Mouse (Mus musculus): ENCODE measurements around the gene 1600002K03Rik.
"Not testable (repeated sequence)": the region's sequence is repeated elsewhere in the genome, so short reads cannot be mapped to it uniquely, and the experiment has no call there.

1600002K03Rik gene

DNA sequence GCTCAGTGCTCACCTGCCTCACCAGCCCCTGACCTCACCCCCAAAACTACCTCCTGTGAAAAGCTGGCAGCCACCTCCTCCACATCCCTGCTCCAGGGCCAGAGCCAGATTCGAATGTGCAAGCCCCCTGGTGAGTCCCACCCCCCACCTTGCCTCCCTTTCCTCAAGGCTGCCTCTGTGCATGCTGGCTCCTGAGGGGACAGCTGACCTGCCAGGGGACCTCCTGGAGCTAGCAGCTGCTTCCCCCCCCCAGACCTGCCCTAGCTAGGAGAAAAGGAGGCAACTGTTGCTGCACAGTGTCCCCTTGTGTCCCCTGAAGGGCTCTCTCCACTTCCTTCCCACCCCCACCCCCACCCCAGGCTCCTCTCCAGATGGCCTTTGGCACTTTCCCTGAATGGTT, 17.5 kb upstream of the 1600002K03Rik start:
- no peak for DNase-seq

DNA sequence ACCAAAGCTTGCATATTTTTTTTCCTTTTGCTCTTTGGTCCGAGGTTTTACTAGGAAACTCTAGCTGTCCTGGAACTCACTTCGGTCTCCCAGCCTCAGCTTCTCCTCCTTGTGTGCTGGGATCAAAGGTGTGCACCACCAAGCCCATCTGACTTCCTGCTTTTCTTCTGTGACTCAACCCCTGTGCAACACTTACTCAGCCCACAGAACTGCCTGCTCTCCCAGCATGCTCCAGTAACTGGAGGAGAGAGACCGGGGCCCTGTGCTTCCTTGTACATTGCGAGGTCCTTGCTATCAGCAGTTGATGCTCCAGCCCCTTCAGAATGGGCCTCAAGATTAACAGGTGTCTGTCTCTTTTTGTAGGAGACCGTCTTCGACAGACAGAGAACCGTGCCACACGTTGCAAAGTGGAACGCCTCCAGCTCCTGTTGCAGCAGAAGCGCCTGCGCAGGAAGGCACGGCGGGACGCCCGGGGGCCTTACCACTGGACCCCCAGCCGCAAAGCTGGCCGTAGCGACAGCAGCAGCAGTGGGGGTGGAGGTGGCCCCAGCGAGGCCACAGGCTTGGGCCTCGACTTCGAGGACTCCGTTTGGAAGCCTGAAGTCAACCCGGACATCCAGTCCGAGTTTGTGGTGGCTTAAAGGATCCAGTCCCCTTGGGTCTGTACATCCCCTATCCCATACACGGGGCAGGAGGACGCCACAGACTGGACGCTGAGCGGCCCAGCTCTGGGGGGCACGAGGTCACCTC, 16.6 kb upstream of the 1600002K03Rik start:
- no peak for DNase-seq

DNA sequence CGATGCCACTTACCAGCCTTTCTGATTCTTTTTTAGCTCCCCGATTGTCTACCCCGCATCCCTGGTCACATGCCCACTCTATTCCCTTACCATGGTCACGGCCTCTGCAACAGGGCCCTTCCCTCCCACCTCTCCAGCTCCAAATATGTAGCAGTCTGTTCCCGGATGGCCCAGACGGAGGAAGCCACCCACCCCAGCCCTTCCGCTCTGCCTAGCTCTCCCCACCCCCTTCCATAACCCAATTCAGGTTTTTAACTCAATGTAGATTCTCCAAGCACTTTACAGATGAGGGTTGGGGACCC, 16.0 kb upstream of the 1600002K03Rik start:
- DNase-seq: no peak

DNA sequence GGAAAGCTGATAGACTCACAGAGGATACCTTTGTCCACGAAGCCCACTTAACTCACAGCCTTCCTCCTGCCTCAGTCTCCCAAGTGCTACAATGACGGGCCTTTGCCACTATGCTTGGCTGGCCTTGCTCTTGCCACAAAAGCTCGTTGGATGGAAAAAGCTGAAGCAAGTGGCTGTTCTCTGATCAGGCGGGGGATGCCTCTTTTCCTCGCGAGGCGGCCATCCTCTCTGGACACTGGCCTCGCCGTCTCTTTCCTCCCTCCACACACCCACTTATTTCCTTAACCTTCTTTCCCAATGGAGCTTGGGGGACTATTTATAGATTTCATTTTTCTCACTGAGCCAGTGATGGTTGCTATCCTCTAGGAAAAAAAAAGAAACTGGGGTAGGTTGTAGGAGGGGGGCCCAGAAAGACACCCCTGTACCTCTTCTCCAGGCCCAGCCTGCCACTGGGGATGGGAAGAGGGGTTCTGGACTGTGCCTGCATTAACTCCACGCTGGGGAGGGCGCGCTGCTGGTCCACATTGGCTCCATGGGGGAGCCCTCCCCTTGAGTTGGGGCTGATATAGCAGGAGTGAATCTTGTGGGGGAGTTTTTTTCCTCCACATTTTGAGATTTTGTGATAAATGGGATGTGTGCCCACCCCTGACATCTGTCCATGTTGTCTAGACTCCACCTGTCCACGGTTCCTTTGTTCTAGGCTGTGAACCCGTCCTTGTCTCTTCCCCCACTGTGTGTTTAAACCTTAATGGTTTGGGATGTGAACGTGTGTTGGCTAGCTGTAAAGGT, 15.4 kb upstream of the 1600002K03Rik start:
- DNase-seq: no peak

DNA sequence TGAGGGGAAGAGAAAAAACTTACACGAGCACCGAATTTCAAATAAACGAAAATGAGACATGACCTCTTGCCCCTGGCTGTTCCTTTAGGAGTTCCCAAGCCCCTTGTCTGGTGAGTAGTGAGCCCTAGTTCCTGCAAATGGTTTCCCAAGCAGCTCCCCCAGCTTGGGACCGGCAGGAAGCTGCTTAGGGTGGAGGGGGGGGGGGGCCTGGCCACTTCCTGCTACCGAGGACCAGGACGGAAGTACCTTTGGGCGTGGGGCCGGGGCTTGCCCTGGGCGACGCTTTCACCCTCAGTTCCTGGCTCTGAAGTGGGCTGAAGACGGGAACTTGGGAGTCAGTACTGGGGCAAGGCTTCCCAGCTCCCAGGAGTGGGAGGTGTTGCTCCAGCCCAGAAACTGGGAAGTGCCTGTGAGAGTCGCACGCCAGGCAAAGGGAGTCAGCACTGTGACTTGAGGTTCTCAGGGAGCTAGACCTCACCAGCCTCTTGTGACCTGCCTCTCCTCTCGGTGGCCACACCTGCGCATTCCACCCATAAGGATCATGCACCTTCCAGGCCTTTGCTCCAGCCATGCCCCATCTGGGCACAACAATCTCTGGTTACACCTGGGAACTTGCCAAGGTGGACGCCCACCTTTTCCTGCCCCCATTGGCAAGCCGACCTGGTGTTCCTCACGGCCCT, 14.3 kb upstream of the 1600002K03Rik start:
- peak; percentile 73 for DNase-seq

DNA sequence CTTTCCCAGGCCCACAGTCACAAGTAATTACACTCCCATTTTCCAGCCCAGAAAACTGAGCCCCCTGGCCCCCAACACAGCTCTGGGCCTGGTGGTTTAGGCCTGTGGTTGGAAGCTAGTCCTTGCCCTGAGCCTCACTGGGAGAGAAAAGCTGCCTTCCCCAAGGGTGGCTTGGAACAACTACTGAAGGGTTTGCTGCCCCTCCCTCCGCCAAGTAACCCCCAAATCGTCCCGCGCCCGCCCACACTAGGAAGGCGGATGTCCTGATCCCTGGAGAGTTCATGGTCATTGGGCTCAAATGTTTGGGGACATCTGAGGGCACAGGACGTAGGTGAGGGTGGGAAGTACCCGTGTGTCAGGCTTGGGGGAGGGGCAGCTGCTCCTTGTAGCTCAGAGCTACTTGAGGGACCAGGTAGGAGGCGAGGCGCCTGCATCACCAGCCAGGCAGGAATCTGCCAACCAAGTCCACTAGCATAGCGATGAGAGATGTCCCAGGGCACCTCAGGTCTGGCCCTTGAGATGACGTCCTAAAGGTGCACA, 13.7 kb upstream of the 1600002K03Rik start:
- DNase-seq: peak; percentile 84

DNA sequence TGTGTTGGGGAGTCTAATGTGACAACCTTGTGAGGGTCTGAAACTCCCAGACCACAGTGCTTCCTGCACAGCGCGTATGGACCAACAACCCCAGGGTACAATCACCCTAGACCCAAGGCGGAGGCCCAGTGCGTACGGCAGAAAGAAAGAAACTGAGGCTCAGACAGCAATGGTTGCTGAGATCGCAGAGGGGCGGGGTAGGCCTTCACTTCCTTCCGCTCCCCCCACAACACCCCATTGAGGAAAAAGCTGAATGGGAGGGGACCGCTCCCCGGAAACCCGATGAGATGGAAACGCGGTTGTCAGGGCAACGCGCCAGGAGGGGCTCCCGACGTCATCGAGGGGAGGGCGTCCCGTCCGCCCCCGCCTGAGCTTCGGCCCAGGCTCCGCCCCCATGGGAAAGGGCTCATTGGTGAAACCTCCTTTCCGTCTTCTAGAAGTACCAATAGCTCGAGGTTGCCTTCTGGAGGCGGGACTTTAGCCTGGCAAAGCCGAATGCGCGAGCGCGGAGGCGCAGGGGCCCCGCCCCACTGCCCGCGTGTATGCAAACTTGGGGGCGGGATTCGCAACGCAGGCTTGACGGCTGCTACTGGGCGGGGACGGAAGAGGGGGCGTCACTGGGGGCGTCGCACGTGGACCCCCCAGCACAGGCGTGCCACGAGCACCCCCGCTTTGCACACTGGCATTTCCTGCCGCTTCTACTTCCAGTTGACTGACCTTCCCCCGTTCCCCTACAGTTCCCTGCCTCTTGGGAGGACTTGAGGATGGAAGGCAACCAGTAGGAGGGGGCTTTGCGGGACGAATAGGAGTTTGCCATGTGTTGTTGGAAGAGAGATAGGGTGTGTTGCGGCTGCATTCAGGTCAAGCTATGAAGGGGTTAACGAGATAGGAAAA, 12.9 kb upstream of the 1600002K03Rik start:
- peak; percentile 99 for DNase-seq

DNA sequence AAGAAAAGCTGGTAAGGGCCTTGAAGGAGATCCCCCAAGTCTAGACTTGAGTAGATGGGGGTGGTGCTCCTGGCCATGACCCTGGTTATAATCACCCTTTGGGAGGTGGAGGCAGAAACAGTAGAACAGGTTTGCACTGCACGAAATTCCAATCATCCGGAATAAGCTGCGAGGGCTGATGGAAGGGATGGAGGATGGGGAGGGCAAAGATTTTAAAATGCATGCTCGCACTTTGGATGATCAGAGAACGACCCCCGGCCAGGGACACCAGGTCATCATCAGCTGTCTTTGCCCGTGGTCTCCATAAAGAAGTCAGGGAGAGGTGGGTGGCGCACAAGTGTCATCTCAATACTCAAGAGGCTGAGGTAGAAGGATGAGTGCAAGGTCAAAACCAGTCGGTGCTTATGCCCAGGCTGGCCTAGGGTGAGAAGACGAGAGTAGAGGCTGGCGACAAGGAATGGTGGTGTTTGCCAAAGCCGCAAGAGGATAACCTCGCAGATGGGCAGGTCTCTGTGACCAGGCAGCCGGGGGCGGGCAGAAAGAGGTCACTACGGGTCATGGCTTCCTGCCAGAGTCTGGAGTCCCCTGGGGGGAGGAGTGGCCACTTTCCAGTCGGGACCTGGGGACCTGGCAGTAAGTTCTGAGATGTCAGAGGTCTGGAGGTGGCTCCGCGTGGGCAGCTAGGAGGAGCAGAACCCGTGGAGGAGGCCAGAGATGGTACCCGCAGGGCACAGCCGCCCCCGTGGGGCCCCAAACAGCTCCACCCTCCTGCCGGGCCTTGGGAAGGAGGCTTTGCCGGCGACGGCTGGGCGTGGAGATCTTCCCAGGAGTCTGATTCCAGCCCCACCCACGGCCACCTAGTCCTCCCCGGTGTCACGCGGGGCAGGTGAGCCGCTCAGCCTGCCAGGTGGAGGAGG, 12.0 kb upstream of the 1600002K03Rik start:
- DNase-seq: peak; percentile 87

DNA sequence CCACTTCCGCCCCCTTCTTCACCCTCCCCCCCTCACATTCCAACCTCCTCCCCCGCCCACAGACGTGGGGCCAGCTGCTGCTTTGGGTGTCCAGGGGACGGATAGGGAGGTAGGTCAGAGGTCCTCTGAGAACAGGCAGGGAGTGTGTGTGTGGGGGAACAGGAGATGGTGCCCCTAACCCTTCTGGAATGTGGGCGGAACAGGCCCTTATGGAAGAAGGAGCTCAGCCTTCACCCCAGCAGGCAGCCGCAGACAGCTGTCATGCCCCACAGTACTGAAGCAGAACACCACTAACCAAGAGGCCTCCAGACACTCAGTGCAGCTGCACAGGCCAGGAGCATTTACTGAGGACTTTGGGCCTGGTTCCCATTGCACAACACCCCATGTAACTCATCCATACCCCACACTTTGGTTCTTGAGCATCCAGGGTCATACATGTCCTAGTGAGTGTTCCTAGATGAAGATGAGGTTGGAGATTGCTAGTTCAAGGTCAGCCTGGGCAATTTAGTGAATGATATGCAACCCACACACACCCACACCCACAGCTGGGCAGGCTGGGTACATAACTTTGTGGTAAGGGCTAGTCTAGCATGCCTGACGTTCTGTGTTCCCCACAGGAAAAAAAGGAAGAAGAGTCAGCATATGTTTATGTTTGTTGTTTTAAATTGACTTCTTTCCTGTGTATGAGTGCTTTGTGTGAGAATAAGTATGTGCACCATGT, 11.1 kb upstream of the 1600002K03Rik start:
- DNase-seq: no peak

DNA sequence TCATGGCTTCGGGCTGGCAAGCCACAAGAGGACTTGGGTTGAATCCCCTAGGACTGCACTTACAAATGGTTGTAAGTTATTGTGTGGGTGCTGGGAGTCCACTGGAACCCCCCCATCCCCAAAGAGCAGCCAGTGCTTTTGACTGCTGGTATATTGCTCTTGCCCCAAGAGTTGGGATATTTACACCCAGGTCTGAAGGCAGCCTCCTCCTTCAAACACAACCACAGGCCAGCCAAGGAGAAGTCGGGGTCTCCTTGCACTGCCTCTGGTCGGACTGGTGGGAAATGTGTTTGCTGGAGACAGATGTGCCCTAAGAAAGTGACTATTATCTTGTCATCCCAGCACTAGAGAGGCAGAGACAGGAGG, 10.5 kb upstream of the 1600002K03Rik start:
- no peak for DNase-seq

DNA sequence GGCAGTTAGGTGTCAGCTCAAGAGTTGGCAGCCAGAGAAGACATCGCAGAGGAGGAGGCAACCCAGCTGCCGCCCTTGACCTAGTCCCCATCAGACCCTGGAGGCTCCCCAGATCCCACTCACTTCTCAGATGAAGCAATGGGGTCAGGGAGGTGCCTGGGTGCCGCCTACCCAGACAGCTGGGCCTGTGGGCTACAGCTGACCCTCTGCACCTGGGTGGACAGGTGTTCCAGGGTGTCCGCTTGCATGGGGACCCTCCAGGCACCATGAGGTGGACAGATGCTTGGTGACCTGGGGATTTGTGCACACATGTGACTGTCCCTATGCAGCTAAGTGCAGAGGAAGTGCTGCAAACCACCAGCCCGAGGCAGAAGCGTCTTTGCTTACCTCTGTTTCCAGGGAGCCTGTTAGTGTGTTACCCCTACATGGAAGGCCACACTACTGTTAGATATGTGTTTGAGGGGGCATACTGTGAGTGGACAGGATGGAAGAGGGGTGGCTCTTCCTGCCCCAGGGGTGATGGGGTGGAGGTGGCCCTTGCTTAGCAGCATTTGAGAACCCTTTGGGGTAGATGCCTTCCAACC, 9.9 kb upstream of the 1600002K03Rik start:
- DNase-seq: peak; percentile 62

DNA sequence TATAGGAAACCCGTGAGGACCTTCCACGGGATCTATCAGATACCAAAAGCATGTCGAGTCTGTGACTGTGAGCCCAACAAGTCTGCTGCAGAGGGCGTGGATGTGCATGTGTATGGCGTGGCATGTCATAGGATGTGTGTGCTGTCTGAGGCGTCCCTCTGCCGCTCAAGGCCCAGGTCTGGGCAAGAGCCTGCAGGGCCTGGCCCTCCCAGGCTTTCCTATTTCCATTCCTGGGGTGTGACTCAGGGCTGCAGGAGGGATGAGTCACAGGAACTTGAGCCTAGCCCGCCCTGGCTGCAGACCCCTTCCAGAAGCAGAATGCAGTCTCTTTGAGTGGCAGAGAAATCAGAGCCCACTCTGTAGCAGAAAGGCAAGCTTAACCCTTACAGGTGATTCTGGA, 9.0 kb upstream of the 1600002K03Rik start:
- DNase-seq: peak; percentile 65

DNA sequence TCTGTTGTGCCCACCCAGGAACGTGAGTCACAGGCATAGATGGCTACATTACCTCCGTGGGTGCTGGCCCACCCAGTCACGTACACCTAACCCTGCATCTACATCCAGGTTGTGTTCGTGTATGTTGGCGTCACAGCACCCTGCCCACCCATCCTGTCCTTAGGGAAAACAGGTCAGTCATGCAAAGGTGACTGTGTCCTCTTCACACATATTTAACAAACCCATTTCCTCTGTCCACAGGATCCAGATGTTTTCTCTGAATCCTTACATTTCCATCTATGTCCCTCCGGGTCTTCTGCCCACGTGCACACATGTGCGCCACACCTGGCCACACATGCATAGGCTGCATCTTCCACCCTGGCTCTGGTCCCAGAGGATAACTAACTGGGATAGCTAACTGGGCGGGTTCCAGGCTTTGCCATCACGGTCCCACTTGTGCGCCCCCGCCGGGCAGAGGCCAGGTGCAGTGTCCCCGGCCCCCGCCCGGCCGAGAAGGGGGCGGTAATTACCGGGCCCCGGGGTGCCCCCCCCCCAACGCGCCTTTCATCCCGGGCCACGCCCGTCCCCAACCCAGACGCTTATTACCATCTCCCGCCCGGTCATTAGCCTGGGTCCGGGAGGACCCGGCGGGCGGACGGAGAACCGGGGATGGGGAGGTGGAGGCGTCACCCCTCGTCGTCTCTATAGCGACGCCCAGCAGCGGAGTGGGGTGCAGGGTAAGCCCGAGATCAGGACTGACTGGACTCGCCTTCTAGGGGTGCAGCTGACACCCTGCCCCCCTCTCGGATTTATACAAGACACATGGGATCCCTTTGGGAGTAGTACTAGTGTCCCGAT, 8.4 kb upstream of the 1600002K03Rik start:
- DNase-seq: peak; percentile 81

DNA sequence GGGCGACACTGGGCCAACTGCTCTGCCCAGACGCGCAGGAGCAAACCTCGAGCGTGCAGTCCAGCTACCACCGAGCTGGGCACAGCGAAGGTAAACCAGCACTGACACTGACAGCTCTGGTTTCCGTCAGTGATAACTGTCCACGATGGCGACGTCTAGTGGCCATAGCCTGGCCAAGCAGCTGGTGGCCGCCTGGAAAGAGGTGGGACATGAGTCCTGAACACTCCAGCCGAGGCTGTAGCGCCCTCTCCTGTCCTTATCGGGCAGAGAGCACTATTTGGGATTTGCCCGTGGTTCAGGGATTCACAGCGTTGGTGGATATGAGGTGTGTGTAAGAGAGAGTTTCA, 7.8 kb upstream of the 1600002K03Rik start:
- peak; percentile 97 for DNase-seq

DNA sequence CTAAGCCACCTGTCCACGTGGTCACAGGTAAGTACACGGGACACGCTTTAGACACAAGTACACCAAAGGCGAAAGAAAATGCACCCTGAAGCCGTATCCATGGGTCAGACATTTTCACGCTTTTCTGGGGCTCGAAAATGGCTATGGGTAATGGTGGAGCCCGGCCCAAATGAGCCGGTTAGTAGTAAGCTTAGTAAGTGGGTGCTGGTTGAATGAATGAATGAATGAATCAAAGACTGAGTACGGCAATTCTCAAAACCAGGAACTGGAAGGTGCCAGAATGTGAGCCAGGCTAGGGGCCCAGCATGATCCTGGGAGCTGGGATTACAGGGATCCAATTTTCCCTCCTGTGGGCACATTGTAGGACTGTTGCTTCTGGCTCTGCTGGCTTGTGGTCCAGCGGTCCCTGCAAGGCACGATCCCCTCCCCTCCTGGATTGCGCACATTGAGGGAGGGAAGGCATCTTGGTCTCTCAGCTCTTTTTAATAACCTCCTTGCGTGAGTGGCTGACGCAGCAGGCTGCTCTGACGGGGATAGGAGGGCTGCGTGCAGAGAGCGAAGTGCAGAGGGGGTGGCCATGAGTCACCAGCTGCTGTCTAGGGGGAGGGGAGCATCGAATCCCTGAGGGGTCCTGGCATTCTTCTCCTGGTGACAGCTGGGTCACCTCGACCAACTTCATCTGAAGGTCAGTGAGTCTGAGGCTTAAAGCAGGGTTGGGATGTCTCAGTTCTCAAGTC, 7.2 kb upstream of the 1600002K03Rik start, which contains the start of gene Cirbp:
TSS of gene Cirbp (plus strand) at position 594 of the 737 bp plus-strand sequence.
- DNase-seq: peak; percentile 79

DNA sequence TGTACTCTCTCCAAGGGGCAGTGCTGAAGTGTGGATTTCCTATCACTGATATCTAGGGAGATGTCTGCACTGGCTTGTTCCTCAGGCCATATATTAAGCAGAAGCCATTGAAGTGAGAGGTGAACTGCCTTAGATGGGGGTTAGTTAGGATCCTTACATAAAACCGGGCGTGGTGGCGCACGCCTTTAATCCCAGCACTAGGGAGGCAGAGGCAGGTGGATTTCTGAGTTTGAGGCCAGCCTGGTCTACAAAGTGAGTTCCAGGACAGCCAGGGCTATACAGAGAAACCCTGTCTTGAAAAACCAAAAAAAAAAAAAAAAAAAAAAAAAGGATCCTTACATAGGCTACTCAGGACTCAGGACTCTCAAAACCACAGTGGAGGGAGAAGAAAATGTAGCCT, 6.6 kb upstream of the 1600002K03Rik start:
- DNase-seq: not testable (repeated sequence)

DNA sequence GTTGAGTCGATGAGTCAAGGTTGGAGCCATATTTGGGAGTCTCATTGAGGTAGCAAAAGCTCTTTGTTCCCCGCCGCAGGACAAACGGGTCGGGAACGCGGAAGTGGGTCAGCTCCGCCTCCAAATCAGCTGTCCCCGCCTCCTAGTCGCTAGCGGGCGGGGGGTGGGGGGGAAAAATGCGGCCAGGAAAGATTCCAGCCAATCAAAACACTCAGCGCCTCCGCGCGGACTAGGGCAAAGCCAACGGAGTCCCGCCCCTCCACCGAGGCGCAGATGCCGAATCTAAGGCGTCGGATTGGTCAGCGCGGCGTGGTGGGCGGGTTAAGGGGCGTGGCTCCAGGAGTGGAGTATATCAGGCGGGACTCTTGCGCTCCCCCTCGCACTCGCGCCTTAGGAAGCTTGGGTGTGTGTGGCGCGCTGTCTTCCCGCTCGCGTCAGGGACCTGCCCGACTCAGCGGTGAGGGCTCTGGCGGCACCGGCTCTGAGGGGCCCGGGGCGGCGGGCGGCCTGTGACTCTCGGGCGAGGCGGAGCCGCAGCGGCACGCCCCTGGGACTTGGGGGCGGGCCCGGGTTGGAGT, 5.2 kb upstream of the 1600002K03Rik start:
- peak; percentile 99 for DNase-seq

DNA sequence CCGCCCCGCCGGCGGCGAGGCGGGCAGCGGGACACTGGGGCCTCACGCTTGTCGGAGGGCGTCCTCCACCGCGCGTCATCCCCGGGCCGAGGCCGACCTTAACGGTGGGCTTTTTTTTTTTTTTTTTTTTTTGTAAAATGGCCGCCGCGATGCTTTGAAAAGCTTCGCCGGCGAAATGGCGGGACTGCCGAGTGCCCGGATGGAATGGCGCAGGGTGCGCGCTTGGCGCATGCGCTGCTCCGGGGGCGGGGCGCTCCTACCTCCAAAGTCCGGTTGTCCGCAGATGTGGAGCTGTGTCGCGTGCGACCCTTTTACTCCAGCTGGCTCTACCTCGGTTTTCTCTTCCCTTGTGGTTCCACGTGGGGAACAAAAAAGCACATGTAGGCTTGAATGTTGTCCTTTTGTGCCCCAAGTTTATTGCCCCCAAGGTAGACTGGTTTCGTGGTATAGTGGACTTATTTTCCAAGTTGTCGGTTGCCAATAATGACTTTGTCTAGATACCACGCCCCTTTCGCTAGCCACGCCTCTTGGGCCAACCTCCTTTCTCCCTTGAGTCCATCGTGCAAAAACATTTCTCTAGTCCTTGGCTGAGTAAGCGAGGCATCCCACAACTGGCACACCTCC, 4.6 kb upstream of the 1600002K03Rik start:
- DNase-seq: peak; percentile 94

Measured in cerebellum, adult 11-12 months (tissue).